Mouse (Mus musculus): ENCODE measurements around the gene Nup107.
"Not testable (repeated sequence)": the region's sequence is repeated elsewhere in the genome, so short reads cannot be mapped to it uniquely, and the experiment has no call there.

The Nup107 gene

GRCm38 (mm10) chr10:117714928-117715500 lies 77.5 kb downstream of the Nup107 start:
- no peak for DNase-seq (ENCODE audit: low spot score)

GRCm38 (mm10) chr10:117714048-117714545 lies 78.4 kb downstream of the Nup107 start:
- no peak for DNase-seq (ENCODE audit: low spot score)

GRCm38 (mm10) chr10:117713466-117713865 lies 79.0 kb downstream of the Nup107 start:
- DNase-seq (ENCODE audit: low spot score): no peak

GRCm38 (mm10) chr10:117712871-117713270 lies 79.6 kb downstream of the Nup107 start:
- no peak for DNase-seq (ENCODE audit: low spot score)

- DNase-seq (ENCODE audit: low spot score): no peak
Observed at GRCm38 (mm10) chr10:117712191-117712754, 80.2 kb downstream of the Nup107 start.

GRCm38 (mm10) chr10:117711408-117711807 lies 81.1 kb downstream of the Nup107 start:
- no peak for DNase-seq (ENCODE audit: low spot score)

GRCm38 (mm10) chr10:117710604-117711141 lies 81.8 kb downstream of the Nup107 start, which contains the start of gene Mdm2:
TSS of gene Mdm2 (minus strand) at chr10:117710758.
- peak; percentile 97 for DNase-seq (ENCODE audit: low spot score)

GRCm38 (mm10) chr10:117709930-117710603 lies 82.4 kb downstream of the Nup107 start:
- DNase-seq (ENCODE audit: low spot score): peak; percentile 69

GRCm38 (mm10) chr10:117709326-117709830 lies 83.1 kb downstream of the Nup107 start:
- DNase-seq (ENCODE audit: low spot score): no peak

GRCm38 (mm10) chr10:117708856-117709255 lies 83.6 kb downstream of the Nup107 start:
- DNase-seq (ENCODE audit: low spot score): no peak

GRCm38 (mm10) chr10:117708376-117708775 lies 84.1 kb downstream of the Nup107 start:
- no peak for DNase-seq (ENCODE audit: low spot score)

- DNase-seq (ENCODE audit: low spot score): no peak
Observed at GRCm38 (mm10) chr10:117707114-117707838, 85.2 kb downstream of the Nup107 start.

- DNase-seq (ENCODE audit: low spot score): no peak
Observed at GRCm38 (mm10) chr10:117706440-117706839, 86.1 kb downstream of the Nup107 start.

- DNase-seq (ENCODE audit: low spot score): no peak
Observed at GRCm38 (mm10) chr10:117705806-117706205, 86.7 kb downstream of the Nup107 start.

- DNase-seq (ENCODE audit: low spot score): no peak
Observed at GRCm38 (mm10) chr10:117704964-117705335, 87.6 kb downstream of the Nup107 start.

GRCm38 (mm10) chr10:117704314-117704963 lies 88.1 kb downstream of the Nup107 start:
- DNase-seq (ENCODE audit: low spot score): not testable (repeated sequence)

GRCm38 (mm10) chr10:117703506-117703905 lies 89.0 kb downstream of the Nup107 start:
- DNase-seq (ENCODE audit: low spot score): no peak

GRCm38 (mm10) chr10:117702024-117702833 lies 90.3 kb downstream of the Nup107 start:
- DNase-seq (ENCODE audit: low spot score): no peak

GRCm38 (mm10) chr10:117701034-117701829 lies 91.3 kb downstream of the Nup107 start:
- no peak for DNase-seq (ENCODE audit: low spot score)
